ENCODE assay signal across 8 mouse cellular contexts in genomic region chr2:30177700-30178675, GRCm38 (mm10). TPM values are rescaled to one million over a fixed set of nuclear protein-coding genes. Genes with fewer than 3 reads are reported as not detected.
DNase-seq lines count a peak whose midpoint lies in the region; ATAC-seq lines count a peak whose summit lies in the region.

Gene Spout1, minus strand, starts transcription at chr2:30178459.

- H3K27me3 ChIP-seq in hindbrain, embryonic 11.5 days (ENCODE audit: control insufficient read depth, insufficient read depth, low read length): no peaks in the 10 kb centered on the region

- peak; percentile 97 for DNase-seq in Muller cell, postnatal 12 days (ENCODE audit: inconsistent ontology term)
- peak; percentile 96 for DNase-seq in cerebellum, adult 9-11 months
- DNase-seq in frontal cortex, adult 2 months (ENCODE audit: extremely low spot score in 1 of 2, low spot score in 1 of 2): peak; percentile 95 to 96
- DNase-seq in hindbrain, embryonic 11.5 days (ENCODE audit: low spot score): peak; percentile 97
- peak; percentile 94 to 97 for DNase-seq in layer of hippocampus, postnatal 10 days (ENCODE audit: low spot score in 2 of 2)
- peak; percentile 98 for DNase-seq in lung, postnatal 10 days
- DNase-seq in ovary, postnatal 36 days (ENCODE audit: low spot score): peak; percentile 95
- DNase-seq in thymus, postnatal 25 days: peak; percentile 93

- H3K27ac ChIP-seq in hindbrain, embryonic 11.5 days (ENCODE audit: low read depth, low read length): no peak within 1 kb of the TSS

- H3K9me3 ChIP-seq in hindbrain, embryonic 11.5 days (ENCODE audit: control insufficient read depth, low read length): no peaks in the 10 kb centered on the region

- 2% methylated on average over 54 of the region's 54 CpGs for WGBS in hindbrain, embryonic 11.5 days

- peak within 1 kb of the TSS; percentile 81 for H3K4me3 ChIP-seq in hindbrain, embryonic 11.5 days (ENCODE audit: low read depth, low read length)

- H3K9ac ChIP-seq in hindbrain, embryonic 11.5 days (ENCODE audit: low read depth, low read length): peak within 1 kb of the TSS; percentile 83

- H3K36me3 ChIP-seq in hindbrain, embryonic 11.5 days (ENCODE audit: control insufficient read depth, insufficient read depth, low read length): peaks cover 12% of the 10 kb centered on the region

- H3K4me1 ChIP-seq in hindbrain, embryonic 11.5 days (replicated peaks; ENCODE audit: control insufficient read depth, insufficient read depth, low read length): peaks cover 4% of the 10 kb centered on the region; the same call in 1 of the 2 replicates

- ATAC-seq in hindbrain, embryonic 11.5 days (ENCODE audit: low FRiP score): peak; percentile 99

- H3K4me2 ChIP-seq in hindbrain, embryonic 11.5 days (replicated peaks; ENCODE audit: low read depth, low read length): peak within 1 kb of the TSS; percentile 72

RNA-seq across cellular contexts. Expression of gene Spout1, which starts in this region (rescaled TPM):
- 55.7 and 56.5 TPM in 2 replicates for polyA plus RNA-seq in frontal cortex, adult 2 months (2012; rRNA removed)
- polyA plus RNA-seq in hindbrain, embryonic 11.5 days (2014; fragmentation: Nextera tagmentation; extraction: Ambion mirVana): 62.1 and 65.9 TPM in 2 replicates
- total RNA-seq in layer of hippocampus, postnatal 10 days (2021): 10 to 100 TPM; 31.2 to 35.3 TPM
